Mouse (Mus musculus) embryo, embryonic 11.5 days (tissue): ENCODE results near the gene Cuedc2.

Experiments used
- DNase-seq: peaks from one replicate; pipeline ENCODE4 v3.0.0-alpha.2; 2012; ENCODE audit warnings: low read depth, low spot score

Gene Cuedc2

DNA sequence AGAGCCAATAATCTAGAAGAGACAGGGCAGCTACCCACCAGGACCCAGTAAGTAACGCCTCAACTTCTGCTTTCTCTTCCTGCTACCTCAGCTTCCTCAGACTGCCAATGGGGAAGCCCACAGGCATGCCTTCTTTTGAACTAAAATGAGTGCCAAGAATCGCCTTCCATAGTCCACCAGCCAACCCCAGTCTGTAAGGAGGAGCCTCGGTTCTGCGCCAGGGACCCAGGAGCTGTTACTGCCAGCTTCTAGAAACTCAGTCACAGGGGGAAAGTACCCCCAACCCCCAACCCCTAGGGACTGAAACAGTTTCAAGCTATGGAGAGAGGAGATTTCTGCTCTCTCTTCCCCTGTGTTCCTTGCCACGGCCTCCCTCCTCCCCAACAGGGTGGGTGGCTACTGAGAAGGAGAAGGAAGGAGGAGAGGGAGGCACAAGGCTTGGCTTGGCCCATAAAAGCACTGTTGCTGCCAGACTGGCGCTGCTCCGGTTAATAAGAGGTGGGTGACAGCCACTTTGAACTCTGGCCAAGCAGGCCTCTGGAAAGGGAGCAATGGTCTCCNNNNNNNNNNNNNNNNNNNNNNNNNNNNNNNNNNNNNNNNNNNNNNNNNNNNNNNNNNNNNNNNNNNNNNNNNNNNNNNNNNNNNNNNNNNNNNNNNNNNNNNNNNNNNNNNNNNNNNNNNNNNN is 927 bp upstream of the Cuedc2 start:
- no peak for DNase-seq

DNA sequence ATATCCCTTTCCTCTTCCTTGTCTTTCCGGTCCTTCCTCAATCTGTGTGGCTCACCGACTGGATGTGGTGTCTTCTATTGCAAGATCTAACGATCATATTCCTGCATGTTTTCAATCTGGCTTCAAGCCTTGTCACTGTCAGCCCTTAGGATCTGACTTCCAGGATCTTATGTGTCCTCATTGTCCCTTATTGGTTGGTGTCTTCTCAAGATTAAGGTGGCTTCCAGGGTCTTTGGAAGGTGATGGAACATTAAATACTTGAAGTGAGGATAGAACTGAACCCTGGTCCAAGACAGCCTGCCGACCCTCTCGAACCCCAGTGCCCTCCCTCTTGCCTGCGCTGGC is 412 bp upstream of the Cuedc2 start:
- no peak for DNase-seq

DNA sequence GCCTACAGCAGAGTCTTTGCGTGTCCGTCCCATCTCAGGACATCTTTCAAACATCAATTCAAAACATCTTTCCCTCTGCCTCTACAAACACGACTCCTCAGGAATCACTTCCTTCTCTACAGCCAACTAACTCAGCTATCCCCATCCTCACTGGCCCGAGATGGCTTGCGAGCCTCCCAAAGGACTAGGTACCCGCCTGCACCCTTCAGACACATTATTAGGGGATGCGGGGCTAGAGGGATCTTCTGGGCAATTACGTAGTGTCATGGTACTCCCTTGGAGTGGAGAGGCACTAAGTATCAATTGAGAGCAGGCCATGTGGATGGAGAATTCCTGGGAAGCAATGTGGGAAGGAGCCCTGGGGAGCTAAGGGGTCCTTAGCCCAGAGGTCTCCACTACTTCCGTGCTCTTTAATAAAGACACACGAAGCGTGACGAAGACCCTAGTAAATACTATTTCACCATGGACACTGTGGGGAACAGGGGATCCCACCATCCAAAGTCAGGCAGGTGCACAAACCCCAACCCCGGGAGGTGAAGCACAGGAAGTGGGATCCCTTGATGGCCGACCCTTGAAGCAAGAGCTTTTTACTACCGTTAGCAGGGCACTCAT is 677 bp downstream of the Cuedc2 start:
- no peak for DNase-seq

DNA sequence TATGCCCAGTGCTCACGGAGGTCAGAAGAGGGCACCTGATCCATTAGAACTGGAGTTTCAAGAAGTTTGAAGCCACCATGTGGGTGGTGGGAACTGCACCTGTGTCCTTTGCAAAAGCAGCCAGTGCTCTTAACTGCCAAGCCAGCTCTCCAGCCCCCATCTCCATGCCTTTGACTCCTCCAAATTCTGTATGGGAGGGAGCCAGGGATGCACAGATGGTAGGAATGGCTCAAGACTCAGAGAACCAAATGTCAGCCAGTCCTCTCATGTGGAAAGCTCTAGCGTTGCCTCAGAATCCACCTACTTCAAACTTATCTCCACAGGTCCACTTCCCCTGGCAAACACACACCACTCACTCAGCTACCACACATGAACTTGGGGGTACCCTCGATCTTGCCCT is 4.6 kb downstream of the Cuedc2 start:
- DNase-seq = no peak

- DNase-seq = no peak
Measured at GRCm38 (mm10) chr19:46332721-46333339, 5.7 kb downstream of the Cuedc2 start.

- DNase-seq = no peak
Measured at GRCm38 (mm10) chr19:46331936-46332335, 6.6 kb downstream of the Cuedc2 start.

GRCm38 (mm10) chr19:46331326-46331725 is 7.2 kb downstream of the Cuedc2 start:
- DNase-seq = no peak

DNA sequence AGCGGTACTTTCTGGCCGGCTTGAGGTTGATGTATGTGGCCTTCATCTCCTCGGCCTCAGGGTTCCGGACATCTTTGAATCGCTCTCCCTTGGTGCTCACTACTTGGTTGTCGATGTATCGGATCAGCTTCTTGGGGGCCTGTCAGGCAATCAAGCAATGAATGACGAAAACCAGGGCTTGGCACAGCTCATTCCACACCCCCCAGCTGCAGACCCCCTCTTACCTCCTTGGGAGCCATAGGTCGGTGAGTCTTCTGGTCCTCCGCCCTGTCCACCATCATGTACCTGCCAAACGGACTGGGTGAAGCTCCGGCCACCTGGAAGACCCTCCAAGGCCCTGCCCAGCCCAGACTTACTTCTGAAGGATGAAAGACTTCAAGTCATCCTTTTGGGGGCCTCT is 7.8 kb downstream of the Cuedc2 start:
- DNase-seq = no peak

GRCm38 (mm10) chr19:46329951-46330350 is 8.6 kb downstream of the Cuedc2 start:
- no peak for DNase-seq

DNA sequence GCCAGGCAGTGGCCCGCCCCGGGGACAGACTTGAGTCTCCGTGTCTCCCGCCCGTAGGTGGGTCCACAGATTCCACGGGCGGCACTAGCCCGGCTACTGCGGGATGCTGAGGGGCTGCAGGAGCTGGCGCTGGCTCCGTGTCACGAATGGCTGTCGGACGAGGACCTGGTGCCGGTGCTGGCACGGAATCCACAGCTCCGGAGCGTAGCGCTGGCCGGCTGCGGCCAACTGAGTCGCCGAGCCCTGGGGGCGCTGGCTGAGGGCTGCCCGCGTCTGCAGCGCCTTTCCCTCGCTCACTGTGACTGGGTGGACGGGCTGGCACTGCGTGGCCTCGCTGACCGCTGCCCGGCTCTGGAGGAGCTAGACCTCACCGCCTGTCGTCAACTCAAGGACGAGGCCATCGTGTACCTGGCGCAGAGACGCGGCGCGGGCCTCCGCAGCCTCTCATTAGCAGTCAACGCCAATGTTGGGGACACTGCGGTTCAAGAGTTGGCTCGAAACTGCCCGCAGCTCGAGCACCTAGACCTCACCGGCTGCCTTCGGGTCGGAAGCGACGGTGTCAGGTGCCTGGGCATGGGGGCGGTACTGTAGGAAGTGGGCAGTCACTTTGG is 9.4 kb downstream of the Cuedc2 start:
- no peak for DNase-seq

DNA sequence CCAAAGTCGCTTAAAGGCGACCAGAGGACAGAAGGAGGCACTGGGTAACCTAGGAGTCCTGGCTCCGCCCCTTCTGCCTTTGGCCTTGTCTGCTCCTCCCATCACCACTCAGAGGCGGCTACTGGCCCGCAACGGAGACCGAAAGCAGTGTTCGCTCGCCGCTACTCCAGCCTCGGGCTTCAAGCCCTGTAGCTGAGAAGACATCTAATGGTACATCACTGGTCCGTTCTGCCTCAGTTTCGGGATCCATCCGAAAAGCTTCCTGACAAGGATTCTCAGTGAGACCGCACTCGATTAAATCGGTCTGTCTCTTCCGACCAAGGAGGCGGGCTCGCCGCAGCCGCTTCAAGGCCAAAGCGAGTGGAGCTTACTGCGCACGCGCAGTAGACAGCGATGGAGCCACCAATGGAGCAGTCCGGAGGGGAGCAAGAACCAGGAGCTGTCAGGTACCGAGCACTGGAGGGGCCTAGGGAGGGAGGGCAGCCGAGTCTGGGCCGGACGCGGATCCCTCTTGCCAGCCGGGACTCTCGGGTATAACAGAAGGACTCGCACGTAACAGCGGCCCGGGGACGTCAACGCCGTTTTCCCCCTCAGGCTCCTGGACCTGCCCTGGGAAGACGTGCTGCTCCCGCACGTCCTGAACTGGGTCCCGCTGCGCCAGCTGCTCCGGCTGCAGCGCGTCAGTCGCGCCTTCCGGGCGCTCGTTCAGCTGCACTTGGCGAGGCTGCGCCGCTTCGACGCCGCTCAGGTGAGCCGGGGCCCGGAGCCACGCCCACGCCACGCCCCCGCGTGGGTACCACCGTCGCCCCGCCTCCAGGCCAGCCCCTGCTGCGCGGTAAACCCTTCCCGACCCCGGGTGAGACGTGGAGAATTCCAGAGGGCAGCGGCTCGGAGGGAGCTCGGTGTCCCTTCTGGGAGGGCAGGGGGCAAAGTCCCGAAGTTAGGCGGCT is 10.1 kb downstream of the Cuedc2 start, which contains the start of gene Fbxl15:
Gene Fbxl15 (plus strand): TSS at position 104 of the 950 bp plus-strand sequence.
- peak; percentile 97 for DNase-seq

GRCm38 (mm10) chr19:46327531-46328064 is 10.9 kb downstream of the Cuedc2 start:
- no peak for DNase-seq

DNA sequence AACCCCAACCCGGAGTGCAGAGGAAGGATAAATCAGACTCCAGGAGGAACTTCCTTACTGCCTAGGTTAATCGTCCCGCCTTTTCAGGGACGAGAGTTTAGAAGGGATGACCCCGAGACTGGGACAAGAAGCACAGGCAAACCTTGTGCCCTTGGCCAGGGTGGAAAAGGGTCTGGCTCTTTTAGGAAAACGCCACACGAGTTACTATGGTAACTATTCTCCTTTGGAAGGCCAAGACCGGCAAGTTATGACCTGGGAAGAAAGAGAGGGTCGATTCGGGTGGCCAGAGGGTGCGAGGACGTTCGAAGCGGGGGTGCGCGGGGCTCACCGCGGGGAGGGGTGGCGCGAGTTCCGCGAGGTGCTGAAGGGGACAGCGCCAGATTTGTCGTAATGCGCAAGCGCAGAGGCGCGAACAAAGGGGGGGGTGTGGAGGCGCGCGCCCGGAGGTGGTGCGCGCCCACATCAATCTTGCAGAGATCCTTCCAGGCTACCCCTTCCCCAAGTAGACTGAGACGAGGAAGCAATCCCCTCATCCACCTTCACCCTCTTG is 11.7 kb downstream of the Cuedc2 start, which contains the start of gene Psd:
Gene Psd (minus strand): TSS at position 401 of the 550 bp plus-strand sequence.
- no peak for DNase-seq

- DNase-seq = no peak
Measured at GRCm38 (mm10) chr19:46326019-46326755, 12.3 kb downstream of the Cuedc2 start.

- no peak for DNase-seq
Measured at GRCm38 (mm10) chr19:46324918-46325317, 13.6 kb downstream of the Cuedc2 start.

- DNase-seq = no peak
Measured at GRCm38 (mm10) chr19:46324366-46324765, 14.1 kb downstream of the Cuedc2 start.

- DNase-seq = no peak
Measured at GRCm38 (mm10) chr19:46323716-46324115, 14.8 kb downstream of the Cuedc2 start.

GRCm38 (mm10) chr19:46322996-46323572 is 15.4 kb downstream of the Cuedc2 start:
- DNase-seq = no peak

DNA sequence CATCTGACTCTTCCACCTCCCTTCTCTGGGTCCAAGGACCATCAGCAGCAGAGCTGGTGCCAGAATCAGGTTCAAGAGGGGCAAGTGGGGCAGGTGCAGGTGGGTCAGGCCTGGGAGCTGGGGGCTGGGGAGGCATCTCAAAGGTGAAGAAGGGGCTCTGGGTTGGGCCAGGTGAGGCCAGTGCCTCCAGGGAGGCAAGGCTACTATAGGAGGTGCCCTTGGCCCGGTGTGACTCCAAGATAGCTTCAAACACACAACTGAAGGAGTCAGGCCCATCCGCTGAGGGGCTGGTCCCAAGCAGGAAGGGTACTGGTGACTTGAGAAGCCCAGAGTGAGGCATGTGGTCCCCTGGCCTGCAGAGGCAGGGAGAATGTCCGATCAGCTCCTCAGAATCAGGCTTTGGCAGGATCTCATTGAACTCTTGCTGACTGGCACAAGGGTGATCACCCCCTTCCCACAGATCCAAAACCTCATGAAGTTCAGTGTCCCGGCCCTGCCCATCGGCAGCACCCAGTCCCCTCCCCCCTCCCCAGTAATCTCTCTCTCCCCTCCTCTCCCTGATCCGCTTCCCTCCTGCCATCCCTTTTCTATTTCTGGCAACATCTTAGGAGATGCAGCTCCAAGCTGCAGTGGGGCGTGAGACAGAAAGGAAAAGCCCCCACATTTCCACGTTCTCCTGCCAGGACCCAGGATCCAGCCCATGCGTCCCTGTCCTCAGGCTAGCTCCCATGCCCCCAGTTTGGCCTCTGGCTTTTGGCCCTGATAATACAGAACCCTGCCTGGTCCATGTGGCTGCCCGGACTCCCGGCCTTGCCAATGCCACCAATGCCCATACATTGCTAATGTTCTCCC is 16.1 kb downstream of the Cuedc2 start:
- DNase-seq = no peak
